Mouse (Mus musculus) megakaryocyte, embryonic 14.5 days (primary cell): Measurements from ENCODE around the gene Cit. TPM values are rescaled to one million over a fixed set of nuclear protein-coding genes. Genes with fewer than 3 reads are reported as not detected.

Experiments
- H3K27me3 ChIP-seq: replicated peaks from 2 replicates; pipeline ENCODE3; 2012; ENCODE audit warnings: inconsistent platforms
- H3K36me3 ChIP-seq: replicated peaks from 2 replicates; pipeline ENCODE3; 2012; ENCODE audit warnings: low read length, inconsistent platforms, mixed read lengths
- H3K4me1 ChIP-seq: 2 replicates; pipeline ENCODE4 v1.6.1; 2012; ENCODE audit warnings: inconsistent platforms
- H3K4me3 ChIP-seq: replicated peaks from 2 replicates; pipeline ENCODE3; 2012; ENCODE audit warnings: moderate library complexity, mild to moderate bottlenecking, inconsistent platforms
- H3K9me3 ChIP-seq: 2 replicates; pipeline ENCODE4 v1.6.1; 2012; ENCODE audit warnings: inconsistent platforms
- FLI1 ChIP-seq: IDR thresholded peaks from 2 replicates; pipeline ENCODE4 v1.6.1; 2012; ENCODE audit warnings: low read length, inconsistent platforms, mixed read lengths
- GATA1 ChIP-seq: IDR thresholded peaks from 3 replicates; pipeline ENCODE4 v1.6.1; 2012; ENCODE audit warnings: mixed read lengths, low read length, inconsistent platforms, borderline replicate concordance
- polyA plus RNA-seq: library from polyadenylated mRNA; stranded (reverse); fragments of >175 nt; gene quantifications from 2 replicates; pipeline ENCODE4 v1.2.3, GENCODE M21; 2012; ENCODE audit warnings: low replicate concordance; ENCODE audit not compliant: insufficient read depth

The Cit gene
- polyA plus RNA-seq, 1 experiment: 6.7 TPM

DNA sequence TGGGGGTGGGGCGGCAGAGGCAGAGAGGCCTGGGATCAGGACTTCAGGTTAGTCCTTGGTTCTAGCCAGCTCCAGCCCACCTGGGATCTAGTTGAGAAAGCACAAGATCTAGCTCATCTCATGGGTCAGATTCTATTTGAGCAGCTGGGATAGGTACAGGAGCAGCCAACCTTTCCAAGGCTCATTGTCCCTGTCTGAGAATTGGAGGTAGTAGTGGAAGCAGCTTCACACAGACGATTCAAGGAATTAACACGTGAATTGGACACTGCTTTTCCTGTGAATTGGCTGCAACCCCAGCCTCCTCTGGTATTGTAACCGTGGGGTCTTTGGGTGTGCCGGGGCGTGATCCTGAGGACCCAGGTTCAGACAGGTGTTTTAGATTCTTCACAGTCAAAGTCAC lies 207.7 kb downstream of the Cit start:
- Histone ChIP-seq H3K27me3 (peaks cover 16% of the 10 kb centered on the region), H3K4me1 (peaks cover 23% of the 10 kb centered on the region), H3K4me3 (no peak overlapping the region), H3K36me3 (no peaks in the 10 kb centered on the region), H3K9me3 (peaks cover 2% of the 10 kb centered on the region)
- TF ChIP-seq FLI1 (no peak), GATA1 (no peak)

Other genes with a start within 250 kb of the Cit start
- 29.5 and 94.9 TPM in 2 replicates for gene Rab35, start 213.4 kb upstream of the Cit start, polyA plus RNA-seq
- 6.5 and 6.7 TPM in 2 replicates for gene Bicdl1, start 113.7 kb upstream of the Cit start, polyA plus RNA-seq
- 140 and 185 TPM in 2 replicates for gene Prkab1, start 179.2 kb downstream of the Cit start, polyA plus RNA-seq
- not detected in 2 replicates for gene Tmem233, start 238.0 kb downstream of the Cit start, polyA plus RNA-seq